Mouse (Mus musculus) intestine, embryonic 14.5 days (tissue): Measurements from ENCODE around the gene Zbtb4. TPM values are rescaled to one million over a fixed set of nuclear protein-coding genes. Genes with fewer than 3 reads are reported as not detected.

Source experiments
- ATAC-seq: fragments of 200-750 bp; cut with Nextera tagmentation; replicated peaks from 2 replicates; pipeline ENCODE4 v1.8.0; 2017; ENCODE audit warnings: low read depth, moderate number of reproducible peaks, moderate TSS enrichment, moderate library complexity; ENCODE audit not compliant: low FRiP score, low TSS enrichment
- DNase-seq: peaks from one replicate; pipeline ENCODE4 v3.0.0-alpha.2; 2018; ENCODE audit warnings: low spot score
- H3K27ac ChIP-seq: fragments of 300-500 bp; sonication (generic); 2 replicates; pipeline ENCODE4 v1.5.1; 2014; ENCODE audit warnings: low read depth, mild to moderate bottlenecking, control low read depth
- H3K27me3 ChIP-seq: fragments of 300-500 bp; sonication (generic); replicated peaks from 2 replicates; pipeline ENCODE4 v1.6.1; 2014; ENCODE audit warnings: low read length, control low read depth; ENCODE audit not compliant: control insufficient read depth, insufficient read depth
- H3K36me3 ChIP-seq: fragments of 300-500 bp; sonication (generic); 2 replicates; pipeline ENCODE4 v1.6.1; 2014; ENCODE audit warnings: low read length, control low read depth; ENCODE audit not compliant: control insufficient read depth, insufficient read depth
- H3K4me1 ChIP-seq: fragments of 300-500 bp; sonication (generic); replicated peaks from 2 replicates; pipeline ENCODE4 v1.6.1; 2014; ENCODE audit warnings: low read length, control low read depth, mixed read lengths; ENCODE audit not compliant: control insufficient read depth, insufficient read depth
- H3K4me2 ChIP-seq: fragments of 300-500 bp; sonication (generic); 2 replicates; pipeline ENCODE4 v1.6.1; 2014; ENCODE audit warnings: low read length
- H3K4me3 ChIP-seq: fragments of 300-500 bp; sonication (generic); 2 replicates; pipeline ENCODE4 v1.5.1; 2014; ENCODE audit warnings: low read depth, low read length, control low read depth, mixed read lengths
- H3K9ac ChIP-seq: fragments of 300-500 bp; sonication (generic); 2 replicates; pipeline ENCODE4 v1.6.1; 2014; ENCODE audit warnings: mild to moderate bottlenecking, low read length
- H3K9me3 ChIP-seq: fragments of 300-500 bp; sonication (generic); 2 replicates; pipeline ENCODE4 v1.6.1; 2016; ENCODE audit warnings: low read length, control low read depth; ENCODE audit not compliant: control insufficient read depth
- WGBS: fragments of 180-500 bp; shearing (Covaris S2); extraction: QIAGEN DNeasy Blood & Tissue Kit; methylation state at CpG from one replicate; pipeline ENCODE4 v1.1.7; 2014; 5-methylcytosine and 5-hydroxymethylcytosine counted together
- polyA plus RNA-seq: library from polyadenylated mRNA; unstranded; fragments of >200 nt; fragmentation: Nextera tagmentation; extraction: Ambion mirVana; gene quantifications from 2 replicates; pipeline ENCODE4 v1.2.1, GENCODE M21; 2014

The Zbtb4 gene
- polyA plus RNA-seq, 1 experiment from 2014 or later = 2.8 TPM

DNA sequence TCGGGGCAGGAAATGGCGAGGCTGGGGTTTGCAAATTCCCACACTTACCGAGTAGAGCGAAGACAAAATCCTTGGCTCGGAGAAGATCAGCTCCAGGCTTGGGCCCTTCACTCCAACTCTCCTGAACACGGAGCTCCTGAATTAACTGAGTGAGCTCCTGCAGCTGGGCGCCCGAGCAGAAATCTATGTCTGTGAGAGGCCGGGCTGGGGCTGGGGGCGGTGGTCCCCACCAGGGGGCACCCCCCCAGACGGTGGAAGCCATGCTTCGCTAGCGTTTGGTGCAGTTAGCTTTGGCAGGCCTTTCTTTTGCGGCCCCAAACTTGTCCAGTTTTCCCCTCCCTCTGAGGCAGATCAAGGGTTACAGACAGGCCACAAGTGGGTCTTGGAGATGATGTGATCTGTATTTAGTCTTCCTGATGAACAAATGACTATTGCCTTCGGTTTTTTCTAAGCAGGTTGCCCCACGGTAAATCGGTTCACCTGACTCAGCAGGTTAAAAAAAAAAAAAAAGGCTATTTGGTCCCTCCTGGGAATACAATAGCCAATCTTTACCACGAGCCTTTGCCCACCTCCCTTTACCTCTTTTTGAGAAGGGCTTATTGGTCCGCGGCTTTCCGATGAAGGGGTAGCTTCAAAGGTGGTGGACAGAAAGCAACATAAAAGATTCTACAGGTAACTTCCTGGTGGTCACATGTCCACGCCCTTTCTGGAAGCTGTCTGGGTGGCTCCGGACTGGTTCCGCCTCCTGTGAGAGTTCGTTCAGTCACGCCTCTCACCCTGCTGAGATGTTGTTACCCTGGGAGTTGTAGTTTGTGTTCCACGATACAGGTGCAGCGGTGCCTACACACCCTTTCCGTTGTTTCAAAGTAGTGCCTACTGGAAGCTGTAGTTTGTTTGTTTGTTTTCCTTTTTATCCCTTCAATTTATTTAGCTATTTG is 39.5 kb downstream of the Zbtb4 start, which contains the start of gene Tmem102:
Gene Tmem102, minus strand, starts transcription at position 653 of the 938 bp plus-strand sequence.
- H3K27ac ChIP-seq = no peak within 1 kb of the TSS
- H3K9me3 ChIP-seq = no peaks in the 10 kb centered on the region
- H3K27me3 ChIP-seq = peaks cover 38% of the 10 kb centered on the region
- peak within 1 kb of the TSS; percentile 58 for H3K4me3 ChIP-seq
- no peaks in the 10 kb centered on the region for H3K36me3 ChIP-seq
- peaks cover 32% of the 10 kb centered on the region for H3K4me1 ChIP-seq
- peak within 1 kb of the TSS; percentile 82 for H3K4me2 ChIP-seq
- no peak for ATAC-seq
- peak; percentile 64 for DNase-seq
- WGBS = 7% methylated on average over 29 of the region's 29 CpGs
- H3K9ac ChIP-seq = peak within 1 kb of the TSS; percentile 23

- peaks cover 26% of the 10 kb centered on the region for H3K4me1 ChIP-seq
- DNase-seq (no peak), ATAC-seq (no peak)
- no peak overlapping the region for H3K9ac ChIP-seq
- no peak overlapping the region for H3K4me3 ChIP-seq
- 80% methylated on average over 4 of the region's 4 CpGs for WGBS
- no peaks in the 10 kb centered on the region for H3K36me3 ChIP-seq
- no peak overlapping the region for H3K27ac ChIP-seq
- no peak overlapping the region for H3K4me2 ChIP-seq
- H3K9me3 ChIP-seq = no peaks in the 10 kb centered on the region
- H3K27me3 ChIP-seq = peaks cover 35% of the 10 kb centered on the region
These were observed 40.7 kb downstream of the Zbtb4 start for GRCm38 (mm10) chr11:69806378-69806777.

DNA sequence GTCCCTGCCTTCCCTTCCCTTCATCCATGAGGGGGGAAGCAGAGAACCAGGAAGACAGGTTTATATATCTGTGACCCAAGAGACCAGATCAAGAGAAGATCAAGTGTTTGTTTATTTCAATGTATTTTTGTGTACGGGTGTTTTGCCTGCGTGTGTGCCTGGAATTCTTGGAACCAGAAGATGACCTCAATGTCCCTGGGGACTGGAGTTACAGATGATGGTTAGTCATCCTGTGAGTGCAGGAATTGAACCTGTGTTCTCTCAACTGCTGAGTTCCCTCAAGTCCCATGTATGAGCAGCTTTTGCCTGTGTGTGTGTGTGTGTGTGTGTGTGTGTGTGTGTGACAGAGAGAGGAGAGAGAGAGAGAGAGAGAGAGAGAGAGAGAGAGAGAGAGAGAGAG is 41.9 kb downstream of the Zbtb4 start:
- no peak overlapping the region for H3K9ac ChIP-seq
- H3K4me1 ChIP-seq = peaks cover 15% of the 10 kb centered on the region; the same call in 1 of the 2 replicates
- no peak overlapping the region for H3K4me3 ChIP-seq
- no peaks in the 10 kb centered on the region for H3K9me3 ChIP-seq
- 55% methylated on average over 2 of the region's 2 CpGs for WGBS
- H3K27me3 ChIP-seq = peaks cover 23% of the 10 kb centered on the region
- no peak overlapping the region for H3K4me2 ChIP-seq
- H3K36me3 ChIP-seq = no peaks in the 10 kb centered on the region
- ATAC-seq (no peak), DNase-seq (no peak)
- no peak overlapping the region for H3K27ac ChIP-seq

- H3K27ac ChIP-seq = no peak overlapping the region
- H3K9ac ChIP-seq = no peak overlapping the region
- peaks cover 10% of the 10 kb centered on the region for H3K27me3 ChIP-seq
- H3K36me3 ChIP-seq = no peaks in the 10 kb centered on the region
- no peaks in the 10 kb centered on the region for H3K4me1 ChIP-seq
- no peak overlapping the region for H3K4me3 ChIP-seq
- ATAC-seq (no peak), DNase-seq (no peak)
- H3K4me2 ChIP-seq = no peak overlapping the region
- H3K9me3 ChIP-seq = no peaks in the 10 kb centered on the region
These were observed 44.6 kb downstream of the Zbtb4 start for GRCm38 (mm10) chr11:69810280-69810679.

DNA sequence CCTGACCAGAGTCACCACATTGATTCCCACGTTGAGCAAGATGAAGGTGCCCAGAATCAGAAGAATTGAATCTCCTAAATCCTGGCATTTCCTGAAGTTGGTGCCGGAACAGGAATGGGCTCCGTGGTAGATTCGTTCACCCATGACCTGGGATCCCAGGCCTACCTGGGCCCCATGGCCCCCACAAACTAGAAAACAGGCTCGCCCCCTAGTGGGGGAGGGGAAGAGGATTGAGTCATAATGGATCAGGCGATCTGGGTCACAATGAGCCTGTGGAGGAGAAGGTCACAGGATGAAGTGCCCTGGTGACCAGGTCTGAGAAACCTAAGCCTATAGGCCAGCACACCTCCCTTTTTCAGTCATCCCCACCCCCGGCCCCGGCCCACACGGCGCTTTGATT is 49.4 kb downstream of the Zbtb4 start, which contains the start of gene Gm39566:
Gene Gm39566, minus strand, starts transcription at position 144 of the 400 bp plus-strand sequence.
- WGBS = 62% methylated on average over 10 of the region's 10 CpGs
- Histone ChIP-seq H3K36me3 (no peaks in the 10 kb centered on the region), H3K4me3 (no peak within 1 kb of the TSS), H3K9ac (no peak within 1 kb of the TSS), H3K4me2 (no peak within 1 kb of the TSS), H3K4me1 (no peaks in the 10 kb centered on the region), H3K27me3 (no peaks in the 10 kb centered on the region), H3K27ac (no peak within 1 kb of the TSS), H3K9me3 (no peaks in the 10 kb centered on the region)
- ATAC-seq (no peak), DNase-seq (no peak)

GRCm38 (mm10) chr11:69816520-69816919 is 50.8 kb downstream of the Zbtb4 start:
- DNase-seq = no peak
- 87% methylated on average over 12 of the region's 12 CpGs for WGBS
- no peak overlapping the region for H3K4me2 ChIP-seq
- no peak overlapping the region for H3K9ac ChIP-seq
- no peaks in the 10 kb centered on the region for H3K36me3 ChIP-seq
- ATAC-seq = no peak
- no peaks in the 10 kb centered on the region for H3K27me3 ChIP-seq
- H3K9me3 ChIP-seq = no peaks in the 10 kb centered on the region
- no peaks in the 10 kb centered on the region for H3K4me1 ChIP-seq
- no peak overlapping the region for H3K27ac ChIP-seq
- no peak overlapping the region for H3K4me3 ChIP-seq

DNA sequence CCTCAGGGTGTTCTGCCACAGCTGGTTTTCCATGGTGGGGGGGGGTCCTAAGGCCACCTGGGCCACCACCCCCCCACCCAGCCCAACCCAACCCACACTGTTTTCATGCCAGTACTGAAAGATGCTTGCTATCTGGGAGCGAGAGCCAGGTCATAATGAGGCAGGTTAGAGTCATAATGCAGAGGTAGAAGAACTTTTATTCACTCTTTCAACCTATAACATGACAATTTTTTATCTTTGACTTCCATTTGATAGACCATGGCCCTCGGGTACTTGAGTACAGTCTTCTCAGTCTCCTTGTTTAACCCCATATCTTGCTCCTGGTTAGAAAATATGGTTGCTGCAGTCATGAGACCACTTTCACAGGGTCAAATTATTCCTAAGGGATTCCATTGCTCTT is 52.7 kb downstream of the Zbtb4 start, which contains the start of gene Spem2:
Gene Spem2, minus strand, starts transcription at position 101 of the 400 bp plus-strand sequence.
- Histone ChIP-seq H3K27me3 (no peaks in the 10 kb centered on the region), H3K4me1 (no peaks in the 10 kb centered on the region), H3K27ac (no peak within 1 kb of the TSS), H3K4me2 (no peak within 1 kb of the TSS), H3K9me3 (no peaks in the 10 kb centered on the region), H3K36me3 (no peaks in the 10 kb centered on the region), H3K4me3 (no peak within 1 kb of the TSS), H3K9ac (no peak within 1 kb of the TSS)
- ATAC-seq (no peak), DNase-seq (no peak)
- 80% methylated on average over 2 of the region's 2 CpGs for WGBS

DNA sequence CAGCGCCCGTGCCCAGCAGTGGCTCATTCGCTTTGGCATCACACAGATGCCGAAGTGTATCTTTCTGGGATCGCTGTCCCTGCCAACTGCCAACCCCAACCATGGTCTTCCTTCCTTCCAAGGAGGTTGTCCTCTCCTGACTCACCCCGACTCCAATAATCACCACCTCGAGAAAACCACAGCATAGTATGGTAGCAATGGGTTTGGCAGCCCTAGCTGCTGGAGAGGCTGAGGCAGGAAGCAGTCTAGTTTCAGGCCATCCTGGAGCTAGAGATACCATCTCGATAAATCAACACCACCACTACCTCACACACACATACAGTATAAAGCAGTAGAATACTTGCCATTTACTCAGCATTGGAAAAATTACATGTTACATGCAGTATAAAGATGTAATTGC is 53.2 kb downstream of the Zbtb4 start:
- WGBS = 95% methylated on average over 8 of the region's 8 CpGs
- Histone ChIP-seq H3K4me3 (no peak overlapping the region), H3K9ac (no peak overlapping the region), H3K4me1 (no peaks in the 10 kb centered on the region), H3K9me3 (no peaks in the 10 kb centered on the region), H3K27me3 (no peaks in the 10 kb centered on the region), H3K27ac (no peak overlapping the region), H3K4me2 (no peak overlapping the region), H3K36me3 (0 out of 2 replicates have a peak, but pooled peaks cover under 1% of the 10 kb centered on the region)
- DNase-seq (no peak), ATAC-seq (no peak)
